Mouse (Mus musculus) liver, adult 2 months (tissue): ENCODE measurements at regions not wholly inside any gene's neighbourhood (a gene's known extent, or its start where the extent isn't known, plus 50 kb on each side); places are given as distances from the start of the nearest gene placed in this dataset.

Experiments
- CTCF ChIP-seq: fragments of 200-500 bp; IDR thresholded peaks from 2 replicates; pipeline ENCODE4 v1.5.1; 2011; ENCODE audit warnings: low read depth, low read length, control low read depth
- POLR2A ChIP-seq: fragments of 200-500 bp; IDR thresholded peaks from 2 replicates; pipeline ENCODE4 v1.6.1; 2011; ENCODE audit warnings: low read length, control low read depth; ENCODE audit not compliant: insufficient read depth; ENCODE audit errors: extremely low read depth

- no peak for TF ChIP-seq CTCF
- no peak for TF ChIP-seq POLR2A
Measured at GRCm38 (mm10) chr4:80306528-80306927, 527.4 kb upstream of the Tyrp1 start.
